Mouse (Mus musculus) lung, postnatal 0 days (tissue): ENCODE results near the gene Rpl13a. TPM values are rescaled to one million over a fixed set of nuclear protein-coding genes. Genes with fewer than 3 reads are reported as not detected.
"Not testable (repeated sequence)": the region's sequence is repeated elsewhere in the genome, so short reads cannot be mapped to it uniquely, and the experiment has no call there.

Source experiments
- ATAC-seq: fragments of 200-750 bp; cut with Nextera tagmentation; 2 replicates; pipeline ENCODE4 v1.8.0; 2017; ENCODE audit warnings: moderate library complexity
- DNase-seq: peaks from one replicate; pipeline ENCODE4 v3.0.0-alpha.2; 2016; ENCODE audit warnings: low spot score
- H3K27ac ChIP-seq: fragments of 300-500 bp; sonication (generic); 2 replicates; pipeline ENCODE4 v1.5.1; 2014; ENCODE audit warnings: antibody characterized with exemption, mild to moderate bottlenecking, low read length, mixed read lengths
- H3K27me3 ChIP-seq: fragments of 300-500 bp; sonication (generic); replicated peaks from 2 replicates; pipeline ENCODE4 v1.6.1; 2014; ENCODE audit warnings: low read length, mixed read lengths; ENCODE audit not compliant: insufficient read depth
- H3K36me3 ChIP-seq: fragments of 300-500 bp; sonication (generic); 2 replicates; pipeline ENCODE4 v1.6.1; 2014; ENCODE audit warnings: low read length, mixed read lengths; ENCODE audit not compliant: insufficient read depth
- H3K4me1 ChIP-seq: fragments of 300-500 bp; sonication (generic); 2 replicates; pipeline ENCODE4 v1.6.1; 2014; ENCODE audit warnings: antibody characterized with exemption, low read depth, low read length, mixed read lengths; ENCODE audit not compliant: insufficient read depth
- H3K4me2 ChIP-seq: fragments of 300-500 bp; sonication (generic); replicated peaks from 2 replicates; pipeline ENCODE4 v1.6.1; 2014; ENCODE audit warnings: low read depth, mild to moderate bottlenecking, low read length, moderate library complexity, mixed read lengths
- H3K4me3 ChIP-seq: fragments of 300-500 bp; sonication (generic); 2 replicates; pipeline ENCODE4 v1.5.1; 2014; ENCODE audit warnings: low read depth, low read length
- H3K9ac ChIP-seq: fragments of 300-500 bp; sonication (generic); replicated peaks from 2 replicates; pipeline ENCODE4 v1.6.1; 2014; ENCODE audit warnings: low read depth, mild to moderate bottlenecking
- H3K9me3 ChIP-seq: fragments of 300-500 bp; sonication (generic); 2 replicates; pipeline ENCODE4 v1.6.1; 2016; ENCODE audit warnings: low read length, mixed read lengths
- CTCF ChIP-seq: IDR thresholded peaks from 2 replicates; pipeline ENCODE4 v1.5.1; 2016; ENCODE audit warnings: antibody characterized with exemption, mild to moderate bottlenecking
- EP300 ChIP-seq: IDR thresholded peaks from 2 replicates; pipeline ENCODE4 v1.6.1; 2016; ENCODE audit warnings: antibody characterized with exemption, mild to moderate bottlenecking, control low read depth
- WGBS: fragments of 180-500 bp; shearing (Covaris S2); extraction: QIAGEN DNeasy Blood & Tissue Kit; methylation state at CpG from one replicate; pipeline ENCODE4 v1.1.7; 2014; 5-methylcytosine and 5-hydroxymethylcytosine counted together
- polyA plus RNA-seq: library from polyadenylated mRNA; unstranded; fragments of >200 nt; fragmentation: Nextera tagmentation; extraction: Ambion mirVana; gene quantifications from 2 replicates; pipeline ENCODE4 v1.2.1, GENCODE M21; 2015

The Rpl13a gene
- polyA plus RNA-seq, 1 experiment from 2014 or later, result 1,148 TPM

- no peak overlapping the region; the same call in 1 of the 2 replicates for H3K27ac ChIP-seq
- 73% methylated on average over 11 of the region's 11 CpGs for WGBS
Observed at GRCm38 (mm10) chr7:45102441-45102840, 26.1 kb downstream of the Rpl13a start.

DNA sequence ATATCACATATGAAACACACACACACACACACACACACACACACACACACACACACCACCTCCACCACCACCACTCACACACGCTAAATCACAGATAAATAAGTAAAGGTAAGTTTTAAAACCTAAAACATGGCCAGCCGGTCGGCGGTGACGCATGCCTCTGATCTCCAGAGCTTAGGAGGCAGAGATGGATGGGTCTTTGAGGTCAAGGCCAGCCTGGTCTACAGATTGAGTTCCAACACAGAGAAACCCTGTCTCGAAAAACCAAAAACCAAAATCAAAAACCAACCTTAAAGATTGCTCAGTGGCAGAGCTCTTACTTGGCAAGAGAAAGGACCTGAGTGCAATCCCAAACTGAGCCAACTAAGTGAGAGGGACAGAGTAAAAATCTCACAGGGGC lies 28.5 kb downstream of the Rpl13a start:
- TF ChIP-seq EP300, result no peak
- TF ChIP-seq CTCF, result no peak
- H3K9ac ChIP-seq, result no peak overlapping the region
- H3K36me3 ChIP-seq, result no peaks in the 10 kb centered on the region
- H3K27ac ChIP-seq, result no peak overlapping the region
- no peaks in the 10 kb centered on the region for H3K27me3 ChIP-seq
- no peak overlapping the region for H3K4me2 ChIP-seq
- 71% methylated on average over 6 of the region's 6 CpGs for WGBS
- no peak for ATAC-seq
- no peaks in the 10 kb centered on the region for H3K9me3 ChIP-seq
- DNase-seq, result no peak
- H3K4me3 ChIP-seq, result no peak overlapping the region
- peaks cover 4% of the 10 kb centered on the region; the same call in 1 of the 2 replicates for H3K4me1 ChIP-seq

More at GRCm38 (mm10) chr7:45102441-45102840, 26.1 kb downstream of the Rpl13a start:
- Histone ChIP-seq H3K36me3 (no peaks in the 10 kb centered on the region), H3K4me3 (peak overlapping the region; percentile 49; the same call in 1 of the 2 replicates), H3K9me3 (no peaks in the 10 kb centered on the region), H3K9ac (0 out of 2 replicates have a peak overlapping the region, but pooled peaks have one; percentile 60), H3K4me1 (peaks cover 4% of the 10 kb centered on the region; the same call in 1 of the 2 replicates), H3K27me3 (no peaks in the 10 kb centered on the region), H3K4me2 (peak overlapping the region; percentile 69)
- DNase-seq, result no peak
- ATAC-seq, result no peak
- no peak for TF ChIP-seq CTCF
- no peak for TF ChIP-seq EP300

- 83% methylated on average over 8 of the region's 8 CpGs for WGBS
- peaks cover 4% of the 10 kb centered on the region; the same call in 1 of the 2 replicates for H3K4me1 ChIP-seq
- no peaks in the 10 kb centered on the region for H3K9me3 ChIP-seq
- no peak overlapping the region for H3K4me2 ChIP-seq
- H3K27ac ChIP-seq, result no peak overlapping the region
- no peak for TF ChIP-seq EP300
- peak; percentile 54 for TF ChIP-seq CTCF
- H3K27me3 ChIP-seq, result no peaks in the 10 kb centered on the region
- no peak for ATAC-seq
- DNase-seq, result no peak
- no peaks in the 10 kb centered on the region for H3K36me3 ChIP-seq
- H3K9ac ChIP-seq, result no peak overlapping the region
- H3K4me3 ChIP-seq, result no peak overlapping the region
Observed at GRCm38 (mm10) chr7:45098541-45099240, 29.9 kb downstream of the Rpl13a start.

GRCm38 (mm10) chr7:45097479-45097878 lies 31.1 kb downstream of the Rpl13a start:
- peak; percentile 23; the same call in 1 of the 2 replicates for ATAC-seq
- H3K27me3 ChIP-seq, result no peaks in the 10 kb centered on the region
- no peaks in the 10 kb centered on the region for H3K36me3 ChIP-seq
- no peak overlapping the region for H3K4me2 ChIP-seq
- 51% methylated on average over 6 of the region's 6 CpGs for WGBS
- no peaks in the 10 kb centered on the region for H3K9me3 ChIP-seq
- H3K4me3 ChIP-seq, result no peak overlapping the region
- peak; percentile 31 for DNase-seq
- TF ChIP-seq EP300, result no peak
- TF ChIP-seq CTCF, result no peak
- H3K9ac ChIP-seq, result no peak overlapping the region
- H3K4me1 ChIP-seq, result no peaks in the 10 kb centered on the region
- peak overlapping the region; percentile 14; the same call in 1 of the 2 replicates for H3K27ac ChIP-seq

- ATAC-seq, H3K4me3 ChIP-seq, H3K9me3 ChIP-seq, H3K27ac ChIP-seq, H3K36me3 ChIP-seq, H3K27me3 ChIP-seq, DNase-seq, H3K4me1 ChIP-seq, H3K9ac ChIP-seq, H3K4me2 ChIP-seq: not testable (repeated sequence)
- 91% methylated on average over 14 of the region's 14 CpGs for WGBS
Observed at GRCm38 (mm10) chr7:45095965-45096364, 32.6 kb downstream of the Rpl13a start.

DNA sequence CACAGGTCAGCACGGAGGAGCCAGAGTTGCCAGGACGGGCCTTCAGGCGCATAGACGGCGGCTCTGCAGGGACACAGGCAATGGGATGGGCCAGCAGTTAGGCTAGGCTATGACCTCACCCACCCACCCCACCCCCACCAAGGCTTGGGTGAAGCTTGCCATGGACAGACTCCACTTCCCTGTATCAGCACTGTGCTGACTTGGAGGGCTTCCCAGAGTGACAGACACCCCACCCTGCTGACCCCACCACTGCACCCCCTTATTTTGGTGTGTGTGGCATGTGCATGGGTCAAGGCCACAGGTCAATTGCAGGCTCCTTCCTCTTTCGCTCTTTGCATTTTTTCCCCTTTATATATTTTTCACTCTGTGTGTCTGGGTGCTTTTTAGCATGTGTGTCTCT lies 33.2 kb downstream of the Rpl13a start:
- ATAC-seq, result no peak
- DNase-seq, result no peak
- Histone ChIP-seq H3K9me3 (no peaks in the 10 kb centered on the region), H3K4me2 (no peak overlapping the region), H3K4me3 (no peak overlapping the region), H3K27ac (no peak overlapping the region), H3K27me3 (no peaks in the 10 kb centered on the region), H3K4me1 (no peaks in the 10 kb centered on the region), H3K9ac (no peak overlapping the region), H3K36me3 (no peaks in the 10 kb centered on the region)
- TF ChIP-seq CTCF, result no peak
- TF ChIP-seq EP300, result no peak
- WGBS, result 71% methylated on average over 6 of the region's 6 CpGs
